Mouse (Mus musculus) brain, embryonic 14.5 days (tissue): ENCODE results near the gene Inf2.

Experiments
- CTCF ChIP-seq: fragments of 200-500 bp; IDR thresholded peaks from 2 replicates; pipeline ENCODE4 v1.5.1; 2012; ENCODE audit warnings: inconsistent platforms, mild to moderate bottlenecking, moderate library complexity, borderline replicate concordance; ENCODE audit not compliant: insufficient read depth, insufficient read length; ENCODE audit errors: extremely low read depth
- POLR2A ChIP-seq: fragments of 200-500 bp; IDR thresholded peaks from 2 replicates; pipeline ENCODE4 v1.6.1; 2012; ENCODE audit warnings: mild to moderate bottlenecking, inconsistent platforms, borderline replicate concordance; ENCODE audit not compliant: poor library complexity, insufficient read depth, insufficient read length, severe bottlenecking; ENCODE audit errors: extremely low read depth

GRCm38 (mm10) chr12:112561163-112561562 is 27.4 kb upstream of the Inf2 start:
- TF ChIP-seq CTCF, result no peak
- no peak for TF ChIP-seq POLR2A
